Mouse (Mus musculus) neural tube, embryonic 13.5 days (tissue): ENCODE results near the gene Nr1i3. TPM values are rescaled to one million over a fixed set of nuclear protein-coding genes. Genes with fewer than 3 reads are reported as not detected.
A peak's percentile ranks its signal among the peaks of the same experiment; 100 is the strongest.
"Not testable (repeated sequence)": the region's sequence is repeated elsewhere in the genome, so short reads cannot be mapped to it uniquely, and the experiment has no call there.

Experiments
- ATAC-seq: fragments of 200-750 bp; cut with Nextera tagmentation; 2 replicates; pipeline ENCODE4 v1.8.0; 2017; ENCODE audit warnings: low read depth, mild to moderate bottlenecking, moderate TSS enrichment, moderate library complexity
- H3K27ac ChIP-seq: fragments of 300-500 bp; sonication (generic); replicated peaks from 2 replicates; pipeline ENCODE4 v1.5.1; 2015; ENCODE audit warnings: moderate library complexity, mild to moderate bottlenecking, inconsistent platforms
- H3K27me3 ChIP-seq: fragments of 300-500 bp; sonication (generic); 2 replicates; pipeline ENCODE4 v1.6.1; 2015; ENCODE audit warnings: mild to moderate bottlenecking, inconsistent platforms
- H3K36me3 ChIP-seq: fragments of 300-500 bp; sonication (generic); 2 replicates; pipeline ENCODE4 v1.6.1; 2015; ENCODE audit warnings: mild to moderate bottlenecking, inconsistent platforms
- H3K4me1 ChIP-seq: fragments of 300-500 bp; sonication (generic); replicated peaks from 2 replicates; pipeline ENCODE4 v1.6.1; 2015; ENCODE audit warnings: inconsistent platforms
- H3K4me2 ChIP-seq: fragments of 300-500 bp; sonication (generic); 2 replicates; pipeline ENCODE4 v1.6.1; 2015; ENCODE audit warnings: inconsistent platforms, mild to moderate bottlenecking, moderate library complexity
- H3K4me3 ChIP-seq: fragments of 300-500 bp; sonication (generic); 2 replicates; pipeline ENCODE4 v1.5.1; 2015; ENCODE audit warnings: mild to moderate bottlenecking, inconsistent platforms
- H3K9ac ChIP-seq: fragments of 300-500 bp; sonication (generic); 2 replicates; pipeline ENCODE4 v1.6.1; 2015; ENCODE audit warnings: moderate library complexity, mild to moderate bottlenecking, inconsistent platforms
- H3K9me3 ChIP-seq: fragments of 300-500 bp; sonication (generic); 2 replicates; pipeline ENCODE4 v1.6.1; 2016; ENCODE audit warnings: inconsistent platforms
- WGBS: fragments of 180-500 bp; shearing (Covaris S2); methylation state at CpG from one replicate; pipeline ENCODE4 v1.1.7; 2015; 5-methylcytosine and 5-hydroxymethylcytosine counted together
- polyA plus RNA-seq: library from polyadenylated mRNA; unstranded; fragments of >200 nt; fragmentation: Nextera tagmentation; extraction: Ambion mirVana; gene quantifications from 2 replicates; pipeline ENCODE4 v1.2.1, GENCODE M21; 2015

Nr1i3 gene
- polyA plus RNA-seq, 1 experiment from 2014 or later: 0.22 TPM

DNA sequence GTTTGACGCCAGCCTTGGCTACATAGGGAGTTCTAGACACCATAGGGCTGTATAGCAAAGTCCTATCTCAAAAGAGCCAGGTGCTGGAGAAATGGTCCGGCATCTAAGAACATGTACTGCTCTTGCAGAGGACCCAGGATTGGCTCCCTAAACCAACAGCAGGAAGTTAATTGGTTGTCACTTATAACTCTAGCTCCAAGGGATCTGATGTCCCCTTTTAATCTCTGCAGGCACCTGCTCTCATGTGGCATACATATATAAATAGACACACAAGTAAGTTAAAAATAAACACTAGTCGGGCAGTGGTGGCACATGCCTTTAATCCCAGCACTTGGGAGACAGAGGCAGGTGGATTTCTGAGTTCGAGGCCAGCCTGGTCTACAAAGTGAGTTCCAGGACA lies 22.0 kb downstream of the Nr1i3 start:
- Histone ChIP-seq H3K4me1 (no peaks in the 10 kb centered on the region), H3K27ac (no peak overlapping the region), H3K4me3 (no peak overlapping the region), H3K36me3 (peaks cover 76% of the 10 kb centered on the region), H3K4me2 (no peak overlapping the region), H3K9ac (no peak overlapping the region), H3K27me3 (no peaks in the 10 kb centered on the region), H3K9me3 (no peaks in the 10 kb centered on the region)
- no peak for ATAC-seq
- WGBS: 93% methylated on average over 4 of the region's 4 CpGs

DNA sequence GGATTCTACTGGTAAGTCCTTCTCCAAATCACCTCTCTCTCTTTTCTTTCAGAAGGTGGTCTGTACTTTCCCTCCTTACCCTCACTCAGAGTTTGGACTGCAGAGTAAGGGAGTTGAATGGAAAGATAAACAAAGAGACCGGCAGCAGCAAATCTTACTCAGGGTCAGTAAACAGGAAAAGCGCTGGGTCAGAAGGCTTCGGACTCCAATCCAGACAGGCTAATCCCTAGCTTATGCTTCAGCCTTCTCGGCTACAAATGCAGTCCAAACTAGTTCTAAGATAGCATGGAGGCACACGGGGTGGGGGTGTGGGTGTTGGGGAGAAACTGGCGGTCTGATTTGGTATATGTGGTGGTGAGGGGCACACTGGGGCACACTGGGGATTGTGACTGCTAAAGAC lies 23.7 kb downstream of the Nr1i3 start:
- H3K27ac ChIP-seq: no peak overlapping the region
- WGBS: 89% methylated on average over 6 of the region's 6 CpGs
- H3K4me3 ChIP-seq: no peak overlapping the region
- peaks cover 91% of the 10 kb centered on the region for H3K36me3 ChIP-seq
- no peaks in the 10 kb centered on the region for H3K27me3 ChIP-seq
- no peaks in the 10 kb centered on the region for H3K9me3 ChIP-seq
- no peak overlapping the region for H3K4me2 ChIP-seq
- no peak overlapping the region for H3K9ac ChIP-seq
- H3K4me1 ChIP-seq: no peaks in the 10 kb centered on the region
- no peak for ATAC-seq

DNA sequence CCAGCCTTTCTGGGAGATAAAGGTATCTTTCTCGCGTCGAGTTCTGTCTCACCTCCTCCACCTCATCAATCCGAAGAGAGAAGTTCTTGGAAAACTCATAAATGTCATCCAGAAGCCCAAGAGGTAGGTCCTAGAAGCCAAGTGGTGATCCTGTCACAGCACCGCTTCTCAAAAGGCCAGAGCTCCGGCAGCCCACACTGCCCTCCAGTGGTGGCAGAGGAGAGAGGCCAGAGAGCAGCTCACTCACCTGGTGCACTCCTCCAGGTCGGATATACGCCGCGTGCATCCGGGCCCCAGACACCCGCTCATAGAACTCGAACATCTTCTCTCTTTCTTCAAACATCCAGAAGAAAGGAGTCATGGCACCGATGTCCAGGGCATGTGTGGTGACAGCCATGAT lies 24.7 kb downstream of the Nr1i3 start:
- no peaks in the 10 kb centered on the region for H3K27me3 ChIP-seq
- no peak overlapping the region for H3K9ac ChIP-seq
- H3K36me3 ChIP-seq: peaks cover 97% of the 10 kb centered on the region
- no peaks in the 10 kb centered on the region for H3K9me3 ChIP-seq
- WGBS: 69% methylated on average over 14 of the region's 14 CpGs
- no peak overlapping the region for H3K27ac ChIP-seq
- no peak overlapping the region for H3K4me2 ChIP-seq
- H3K4me3 ChIP-seq: no peak overlapping the region
- no peaks in the 10 kb centered on the region for H3K4me1 ChIP-seq
- ATAC-seq: no peak

DNA sequence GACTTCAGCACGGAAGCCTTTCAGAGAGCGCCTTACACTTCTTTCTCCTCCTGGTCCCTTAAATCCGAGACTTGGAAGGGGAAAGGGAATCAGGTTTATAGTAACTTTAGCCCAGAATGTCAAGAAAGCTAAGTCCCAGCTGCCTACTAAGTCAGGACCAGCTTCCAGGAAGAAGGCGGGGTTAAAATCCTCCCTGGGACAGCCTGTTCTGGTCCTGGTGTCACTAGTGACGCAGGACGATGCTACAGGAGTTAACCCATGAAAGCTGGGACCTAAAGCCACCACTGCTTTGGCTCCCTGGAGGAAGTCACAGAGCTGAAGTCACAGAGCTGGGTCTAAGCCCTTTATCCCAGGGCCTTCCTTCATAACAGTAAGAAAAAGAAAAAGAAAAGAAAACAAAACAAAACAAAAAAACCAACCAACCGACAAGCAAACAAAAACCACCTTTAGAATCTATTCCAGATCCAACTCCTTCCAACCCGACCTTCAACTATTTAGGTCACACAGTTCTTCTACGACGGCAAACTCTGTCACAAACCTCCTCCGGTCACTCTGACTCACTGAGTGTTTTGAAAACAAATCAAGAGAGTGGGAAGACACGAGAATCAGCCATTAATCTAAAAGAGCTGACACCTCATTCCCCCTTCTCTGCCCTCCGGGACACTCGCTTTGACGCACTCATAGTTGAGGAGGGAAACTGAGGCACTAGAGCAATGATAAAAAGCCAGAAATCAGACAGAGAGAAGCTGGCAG lies 26.4 kb downstream of the Nr1i3 start:
- 87% methylated on average over 15 of the region's 15 CpGs for WGBS
- H3K36me3 ChIP-seq: peaks cover 94% of the 10 kb centered on the region
- no peak overlapping the region for H3K9ac ChIP-seq
- peaks cover 4% of the 10 kb centered on the region; the same call in 1 of the 2 replicates for H3K4me1 ChIP-seq
- no peak overlapping the region for H3K4me3 ChIP-seq
- H3K4me2 ChIP-seq: no peak overlapping the region
- H3K27ac ChIP-seq: no peak overlapping the region
- no peaks in the 10 kb centered on the region for H3K9me3 ChIP-seq
- no peaks in the 10 kb centered on the region for H3K27me3 ChIP-seq
- no peak for ATAC-seq

DNA sequence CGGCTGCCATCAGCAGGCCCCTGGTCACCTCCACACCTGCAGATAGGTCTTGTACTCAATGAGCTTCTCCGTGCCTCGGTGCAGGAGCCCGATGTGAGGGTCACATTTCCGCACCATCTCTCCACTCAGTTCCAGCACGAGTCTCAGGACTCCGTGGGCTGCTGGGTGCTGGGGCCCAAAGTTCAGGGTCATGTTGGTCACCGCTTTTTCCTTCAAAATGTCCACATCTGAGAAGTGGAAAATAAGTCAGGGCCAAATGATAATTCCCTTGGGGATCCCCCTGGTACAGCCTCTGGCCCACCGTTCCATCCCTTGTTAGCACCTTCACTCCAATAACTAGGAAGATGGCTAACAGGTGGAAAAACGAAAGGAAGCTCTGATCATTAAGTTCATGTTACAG lies 27.1 kb downstream of the Nr1i3 start:
- Histone ChIP-seq H3K4me1 (peaks cover 10% of the 10 kb centered on the region), H3K4me2 (no peak overlapping the region), H3K36me3 (peaks cover 92% of the 10 kb centered on the region), H3K27me3 (no peaks in the 10 kb centered on the region), H3K9me3 (no peaks in the 10 kb centered on the region), H3K27ac (no peak overlapping the region), H3K9ac (no peak overlapping the region), H3K4me3 (no peak overlapping the region)
- 95% methylated on average over 10 of the region's 10 CpGs for WGBS
- no peak for ATAC-seq

DNA sequence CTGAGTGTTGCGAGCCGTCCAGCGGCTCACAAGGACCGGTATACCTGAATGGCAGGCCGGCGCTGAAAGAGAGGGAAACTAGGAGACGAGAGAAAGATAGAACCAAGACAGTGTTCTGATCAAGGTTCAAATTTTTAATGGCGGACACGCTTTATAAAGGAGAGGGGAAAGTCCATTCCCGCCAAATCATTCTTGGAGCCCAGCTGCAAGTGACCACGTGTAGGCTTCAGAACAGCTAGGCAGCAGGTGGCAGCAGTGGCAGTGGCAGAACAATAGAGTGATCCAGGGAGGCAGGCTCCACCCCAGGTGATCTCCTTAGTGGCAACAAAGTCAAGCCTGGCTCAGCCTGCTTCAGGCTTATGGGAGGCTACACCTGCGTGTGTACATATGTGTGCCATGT lies 28.2 kb downstream of the Nr1i3 start:
- H3K4me2 ChIP-seq, H3K9me3 ChIP-seq, H3K27ac ChIP-seq, H3K9ac ChIP-seq, H3K4me3 ChIP-seq, ATAC-seq, H3K27me3 ChIP-seq: not testable (repeated sequence)
- Histone ChIP-seq H3K36me3 (peaks cover 81% of the 10 kb centered on the region), H3K4me1 (peaks cover 16% of the 10 kb centered on the region)
- WGBS: 83% methylated on average over 12 of the region's 12 CpGs

DNA sequence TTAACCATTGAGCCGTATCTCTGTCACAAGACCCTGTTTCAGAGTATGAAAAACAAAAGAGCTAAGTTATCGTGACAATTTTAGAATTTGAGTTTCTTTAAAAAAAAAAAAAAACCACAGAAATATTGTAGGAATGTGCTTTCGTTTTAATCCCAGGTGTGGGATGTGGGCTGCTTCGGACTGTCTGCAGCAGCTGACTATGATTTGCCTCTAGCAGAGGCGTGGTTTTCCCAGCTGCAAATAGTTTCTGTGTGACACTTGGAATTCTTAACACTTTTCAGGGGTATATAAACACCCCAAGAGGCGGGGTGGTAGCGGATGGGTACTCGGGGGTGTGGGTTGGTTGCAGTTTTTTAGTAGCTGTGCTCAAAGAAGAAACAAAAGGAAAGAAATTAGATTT lies 31.6 kb downstream of the Nr1i3 start:
- WGBS: 94% methylated on average over 8 of the region's 8 CpGs

DNA sequence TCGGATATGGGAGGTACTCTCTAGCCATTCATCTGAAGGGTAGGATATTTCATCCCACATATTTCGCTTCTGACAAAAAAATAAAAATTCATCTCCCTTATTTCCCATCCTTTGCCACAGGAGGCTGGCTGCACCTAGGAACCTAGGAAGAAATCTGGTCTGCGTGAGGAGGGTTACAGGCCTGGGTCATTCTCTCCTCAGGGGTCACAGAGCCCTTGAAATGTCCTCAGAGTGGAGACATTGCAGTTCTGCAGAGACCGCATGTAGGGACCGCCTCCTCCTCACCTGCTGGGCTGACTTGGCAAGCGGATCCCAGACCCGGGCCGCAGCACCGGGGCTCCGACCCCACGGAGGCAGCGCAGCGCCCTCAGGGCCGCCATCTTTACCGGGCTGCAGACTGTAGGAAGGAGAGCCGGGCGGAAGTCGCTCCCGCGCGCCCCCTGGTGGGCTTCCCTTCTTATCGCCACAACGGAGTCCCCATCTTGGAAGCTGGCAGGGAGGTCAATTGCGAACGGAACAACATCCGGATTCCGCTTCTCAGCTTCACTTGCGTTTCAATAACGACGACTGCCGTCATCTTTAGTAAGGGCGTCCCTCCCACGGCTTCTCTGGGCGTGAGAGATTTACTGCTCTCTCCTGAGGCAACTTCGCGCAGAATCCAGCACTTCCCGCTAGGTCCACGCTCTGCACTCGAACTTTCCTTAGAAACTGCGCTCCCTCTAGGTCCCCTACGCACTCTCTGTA lies 33.1 kb downstream of the Nr1i3 start:
- H3K4me1 ChIP-seq: peaks cover 61% of the 10 kb centered on the region

More for the DNA sequence above, 31.6 kb downstream of the Nr1i3 start:
- Histone ChIP-seq H3K27me3 (no peaks in the 10 kb centered on the region), H3K4me1 (peaks cover 45% of the 10 kb centered on the region), H3K4me2 (no peak overlapping the region), H3K9ac (no peak overlapping the region), H3K27ac (no peak overlapping the region), H3K9me3 (no peaks in the 10 kb centered on the region), H3K36me3 (peaks cover 48% of the 10 kb centered on the region), H3K4me3 (no peak overlapping the region)
- no peak for ATAC-seq

DNA sequence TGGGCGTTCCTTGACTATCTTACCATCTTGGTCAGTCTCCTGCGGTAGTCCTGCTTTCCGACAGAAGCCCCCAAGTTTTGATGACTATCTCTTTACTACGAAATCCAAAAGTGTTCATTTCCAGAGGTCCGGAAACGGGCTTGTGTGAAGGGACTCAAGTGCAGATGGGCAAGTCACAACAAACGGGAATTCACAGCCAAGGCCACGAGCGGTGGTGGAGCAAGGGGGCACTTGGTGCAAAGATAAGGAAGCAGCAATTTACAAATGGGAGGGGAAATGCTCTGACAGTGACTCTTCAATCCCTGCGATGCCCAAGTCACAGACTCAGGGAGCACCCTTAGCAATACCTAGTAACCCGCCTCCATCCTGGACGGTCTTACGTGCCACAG lies 33.7 kb downstream of the Nr1i3 start:
- Histone ChIP-seq H3K27ac (peak overlapping the region; percentile 81), H3K4me2 (peak overlapping the region; percentile 64), H3K9me3 (no peaks in the 10 kb centered on the region), H3K4me3 (peak overlapping the region; percentile 59), H3K4me1 (peaks cover 66% of the 10 kb centered on the region), H3K27me3 (no peaks in the 10 kb centered on the region), H3K36me3 (peaks cover 29% of the 10 kb centered on the region), H3K9ac (peak overlapping the region; percentile 55)
- ATAC-seq: peak; percentile 19; the same call in 1 of the 2 replicates
- WGBS: 12% methylated on average over 13 of the region's 13 CpGs

More for the DNA sequence above, 33.1 kb downstream of the Nr1i3 start:
- 1% methylated on average over 41 of the region's 41 CpGs for WGBS
- ATAC-seq: peak; percentile 92
- peak overlapping the region; percentile 71 for H3K4me2 ChIP-seq
- H3K9me3 ChIP-seq: no peaks in the 10 kb centered on the region
- H3K36me3 ChIP-seq: peaks cover 35% of the 10 kb centered on the region
- peak overlapping the region; percentile 83 for H3K27ac ChIP-seq
- peak overlapping the region; percentile 89 for H3K9ac ChIP-seq
- H3K27me3 ChIP-seq: no peaks in the 10 kb centered on the region
- H3K4me3 ChIP-seq: peak overlapping the region; percentile 59

DNA sequence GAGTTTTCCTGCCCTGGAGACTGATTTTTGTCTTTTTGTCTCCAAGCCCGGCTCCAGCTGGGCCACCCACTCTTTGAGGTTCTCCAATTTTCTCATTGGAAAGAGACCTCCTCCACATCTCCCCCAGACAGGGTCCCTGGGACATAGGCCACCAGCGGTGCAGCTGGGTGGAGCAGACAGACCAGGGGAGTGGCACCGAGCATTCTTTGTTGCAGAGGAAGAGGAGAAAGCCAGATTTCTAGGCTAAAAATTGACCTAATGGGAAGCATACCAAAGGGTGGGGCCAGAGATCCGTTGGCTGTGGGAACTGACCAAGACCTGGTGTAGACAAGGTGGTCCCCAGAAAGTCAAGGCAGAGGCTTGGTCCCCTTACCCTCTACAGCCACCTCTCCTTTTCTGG lies 34.1 kb downstream of the Nr1i3 start:
- Histone ChIP-seq H3K4me3 (peak overlapping the region; percentile 59), H3K36me3 (peaks cover 24% of the 10 kb centered on the region), H3K9me3 (no peaks in the 10 kb centered on the region), H3K27ac (peak overlapping the region; percentile 81), H3K9ac (0 out of 2 replicates have a peak overlapping the region, but pooled peaks have one; percentile 55), H3K4me2 (peak overlapping the region; percentile 64), H3K27me3 (no peaks in the 10 kb centered on the region), H3K4me1 (peaks cover 70% of the 10 kb centered on the region)
- WGBS: 31% methylated on average over 4 of the region's 4 CpGs
- no peak for ATAC-seq

DNA sequence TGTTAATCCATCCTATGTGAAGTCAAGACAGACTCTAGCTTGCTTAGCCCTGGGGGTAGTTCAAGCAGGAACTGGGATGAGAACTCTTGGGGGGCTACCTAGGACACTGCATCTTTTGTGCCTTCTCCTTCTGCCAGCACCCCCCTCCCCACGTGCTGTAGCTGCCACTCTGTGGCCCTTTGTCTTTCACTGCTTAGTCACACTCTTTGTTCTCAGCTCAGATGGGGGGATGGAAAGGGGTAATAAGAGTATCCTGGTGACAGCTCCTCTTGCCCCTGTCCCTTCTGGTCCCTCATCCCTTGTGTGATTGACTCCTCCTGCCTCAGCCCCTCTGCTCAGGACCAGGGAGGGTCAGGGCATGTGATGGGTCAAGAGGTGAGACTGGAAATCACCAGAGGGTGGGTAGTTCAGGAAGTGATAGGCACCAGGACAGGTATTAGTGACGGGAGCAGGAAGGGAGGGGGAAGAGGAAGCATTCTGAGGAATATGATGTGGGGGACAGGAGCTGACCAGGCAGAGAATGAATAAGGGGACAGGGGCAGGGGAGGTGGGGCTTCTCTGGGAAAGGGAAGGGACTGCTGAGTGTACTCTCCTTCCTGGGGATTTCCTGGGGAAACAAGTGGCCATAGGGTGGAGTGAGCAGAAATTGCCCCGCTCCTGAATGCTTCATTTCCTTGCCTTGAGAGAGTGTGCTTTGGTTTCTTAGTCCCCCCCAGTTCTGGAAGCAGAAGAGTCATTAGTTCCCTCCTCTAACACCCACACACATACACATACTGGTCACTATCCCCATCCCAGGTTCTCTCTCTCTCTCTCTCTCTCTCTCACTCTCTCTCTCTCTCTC lies 34.8 kb downstream of the Nr1i3 start:
- no peaks in the 10 kb centered on the region for H3K9me3 ChIP-seq
- H3K4me2 ChIP-seq: 0 out of 2 replicates have a peak overlapping the region, but pooled peaks have one; percentile 64
- no peak overlapping the region for H3K9ac ChIP-seq
- 42% methylated on average over 3 of the region's 3 CpGs for WGBS
- ATAC-seq: no peak
- H3K27me3 ChIP-seq: no peaks in the 10 kb centered on the region
- H3K4me1 ChIP-seq: peaks cover 71% of the 10 kb centered on the region
- no peak overlapping the region for H3K4me3 ChIP-seq
- peaks cover 17% of the 10 kb centered on the region for H3K36me3 ChIP-seq
- peak overlapping the region; percentile 81 for H3K27ac ChIP-seq
